Mouse (Mus musculus) lung, embryonic 14.5 days (tissue): Measurements from ENCODE around the gene Slc16a14. TPM values are rescaled to one million over a fixed set of nuclear protein-coding genes. Genes with fewer than 3 reads are reported as not detected.

Experiments
- ATAC-seq: fragments of 200-750 bp; cut with Nextera tagmentation; 2 replicates; pipeline ENCODE4 v1.8.0; 2017; ENCODE audit warnings: mild to moderate bottlenecking, moderate TSS enrichment, moderate library complexity; ENCODE audit not compliant: insufficient read depth
- DNase-seq: peaks from one replicate; pipeline ENCODE4 v3.0.0-alpha.2; 2015
- H3K27ac ChIP-seq: fragments of 300-500 bp; sonication (generic); 2 replicates; pipeline ENCODE4 v1.5.1; 2014; ENCODE audit warnings: low read depth, mild to moderate bottlenecking, moderate library complexity
- H3K27me3 ChIP-seq: fragments of 300-500 bp; sonication (generic); 2 replicates; pipeline ENCODE4 v1.6.1; 2014; ENCODE audit warnings: low read length, control low read depth; ENCODE audit not compliant: insufficient read depth
- H3K36me3 ChIP-seq: fragments of 300-500 bp; sonication (generic); 2 replicates; pipeline ENCODE4 v1.6.1; 2014; ENCODE audit warnings: control low read depth; ENCODE audit not compliant: insufficient read depth
- H3K4me1 ChIP-seq: fragments of 300-500 bp; sonication (generic); 2 replicates; pipeline ENCODE4 v1.6.1; 2014; ENCODE audit warnings: antibody characterized with exemption, control low read depth; ENCODE audit not compliant: insufficient read depth
- H3K4me2 ChIP-seq: fragments of 300-500 bp; sonication (generic); 2 replicates; pipeline ENCODE4 v1.6.1; 2014; ENCODE audit warnings: mild to moderate bottlenecking
- H3K4me3 ChIP-seq: fragments of 300-500 bp; sonication (generic); 2 replicates; pipeline ENCODE4 v1.5.1; 2014; ENCODE audit warnings: low read depth, low read length
- H3K9ac ChIP-seq: fragments of 300-500 bp; sonication (generic); 2 replicates; pipeline ENCODE4 v1.6.1; 2014
- H3K9me3 ChIP-seq: fragments of 300-500 bp; sonication (generic); 2 replicates; pipeline ENCODE4 v1.6.1; 2016; ENCODE audit warnings: low read depth, low read length, control low read depth
- CTCF ChIP-seq: IDR thresholded peaks from 2 replicates; pipeline ENCODE4 v1.5.1; 2016; ENCODE audit warnings: antibody characterized with exemption, low read depth
- WGBS: fragments of 180-500 bp; shearing (Covaris S2); extraction: QIAGEN DNeasy Blood & Tissue Kit; methylation state at CpG from one replicate; pipeline ENCODE4 v1.1.7; 2014; 5-methylcytosine and 5-hydroxymethylcytosine counted together
- polyA plus RNA-seq: library from polyadenylated mRNA; unstranded; fragments of >200 nt; fragmentation: Nextera tagmentation; extraction: Ambion mirVana; gene quantifications from 2 replicates; pipeline ENCODE4 v1.2.1, GENCODE M21; 2014

Slc16a14 gene
- polyA plus RNA-seq, 1 experiment from 2014 or later, result not detected

DNA sequence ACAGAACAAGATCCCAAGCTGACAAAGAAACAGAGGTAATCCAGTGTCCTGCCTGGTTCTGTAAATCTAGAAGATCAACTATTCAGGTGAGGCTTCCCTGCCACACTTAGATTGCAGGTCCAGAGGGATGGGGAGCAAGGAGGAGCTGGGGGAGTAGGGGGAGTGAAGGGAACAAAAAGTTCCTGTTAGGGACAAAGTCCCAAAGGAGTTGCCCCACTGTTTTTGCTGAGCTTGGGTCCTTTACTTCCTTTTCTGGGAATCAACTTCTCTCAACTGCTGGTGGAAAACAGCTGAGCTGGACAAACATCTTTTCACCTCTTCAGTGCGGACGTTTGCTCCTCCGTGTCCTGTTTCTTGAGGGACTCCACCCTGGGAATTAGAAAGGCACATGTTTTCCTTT is 11.0 kb upstream of the Slc16a14 start:
- Histone ChIP-seq H3K9me3 (no peaks in the 10 kb centered on the region), H3K4me1 (no peaks in the 10 kb centered on the region), H3K4me3 (no peak overlapping the region), H3K27me3 (no peaks in the 10 kb centered on the region), H3K9ac (no peak overlapping the region), H3K27ac (no peak overlapping the region), H3K36me3 (no peaks in the 10 kb centered on the region), H3K4me2 (no peak overlapping the region)
- DNase-seq, result no peak
- 73% methylated on average over 3 of the region's 3 CpGs for WGBS
- no peak for TF ChIP-seq CTCF
- no peak for ATAC-seq

GRCm38 (mm10) chr1:84943549-84943948 is 8.6 kb upstream of the Slc16a14 start:
- ATAC-seq, result no peak
- no peak overlapping the region for H3K27ac ChIP-seq
- WGBS, result 96% methylated on average over 4 of the region's 4 CpGs
- H3K4me3 ChIP-seq, result no peak overlapping the region
- no peaks in the 10 kb centered on the region for H3K9me3 ChIP-seq
- H3K27me3 ChIP-seq, result no peaks in the 10 kb centered on the region
- no peak for TF ChIP-seq CTCF
- H3K4me2 ChIP-seq, result no peak overlapping the region
- H3K4me1 ChIP-seq, result no peaks in the 10 kb centered on the region
- no peaks in the 10 kb centered on the region for H3K36me3 ChIP-seq
- no peak overlapping the region for H3K9ac ChIP-seq
- DNase-seq, result no peak

GRCm38 (mm10) chr1:84942666-84943065 is 7.7 kb upstream of the Slc16a14 start:
- H3K27ac ChIP-seq, result no peak overlapping the region
- no peaks in the 10 kb centered on the region for H3K9me3 ChIP-seq
- no peak for DNase-seq
- TF ChIP-seq CTCF, result no peak
- ATAC-seq, result no peak
- H3K4me2 ChIP-seq, result no peak overlapping the region
- H3K4me3 ChIP-seq, result no peak overlapping the region
- H3K4me1 ChIP-seq, result no peaks in the 10 kb centered on the region
- no peaks in the 10 kb centered on the region for H3K27me3 ChIP-seq
- H3K36me3 ChIP-seq, result no peaks in the 10 kb centered on the region
- no peak overlapping the region for H3K9ac ChIP-seq

DNA sequence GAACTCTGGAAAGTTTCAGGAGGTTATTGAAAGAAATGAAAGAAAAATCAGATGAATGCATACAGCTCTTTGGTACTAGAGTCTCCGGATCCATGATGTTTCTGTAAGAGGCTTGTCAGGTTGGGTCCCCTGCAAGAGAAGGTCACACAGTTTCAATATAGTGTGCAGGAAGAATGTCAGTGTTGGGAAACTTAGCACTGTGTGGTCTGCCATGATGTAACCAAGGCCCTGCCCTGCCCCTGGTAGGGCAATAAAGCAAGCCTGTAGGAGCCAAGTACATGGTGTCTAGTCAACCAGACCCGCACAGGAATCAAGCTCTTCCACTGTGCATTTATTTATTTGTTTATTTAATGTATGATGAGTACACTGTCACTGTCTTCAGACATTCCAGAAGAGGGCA is 5.4 kb upstream of the Slc16a14 start:
- H3K36me3 ChIP-seq, result no peaks in the 10 kb centered on the region
- no peaks in the 10 kb centered on the region for H3K27me3 ChIP-seq
- ATAC-seq (no peak), DNase-seq (no peak)
- no peak for TF ChIP-seq CTCF
- no peak overlapping the region for H3K27ac ChIP-seq
- no peaks in the 10 kb centered on the region for H3K4me1 ChIP-seq
- no peak overlapping the region for H3K4me2 ChIP-seq
- H3K4me3 ChIP-seq, result no peak overlapping the region
- no peak overlapping the region for H3K9ac ChIP-seq
- WGBS, result 76% methylated on average over 2 of the region's 2 CpGs
- H3K9me3 ChIP-seq, result no peaks in the 10 kb centered on the region

- Histone ChIP-seq H3K9ac (no peak overlapping the region), H3K4me2 (no peak overlapping the region), H3K27me3 (peaks cover 5% of the 10 kb centered on the region), H3K27ac (no peak overlapping the region), H3K4me1 (no peaks in the 10 kb centered on the region), H3K9me3 (no peaks in the 10 kb centered on the region), H3K36me3 (no peaks in the 10 kb centered on the region), H3K4me3 (no peak overlapping the region)
- WGBS, result 72% methylated on average over 4 of the region's 4 CpGs
- ATAC-seq, result no peak
- no peak for TF ChIP-seq CTCF
- DNase-seq, result no peak
These were observed 4.5 kb upstream of the Slc16a14 start for GRCm38 (mm10) chr1:84939466-84939865.

DNA sequence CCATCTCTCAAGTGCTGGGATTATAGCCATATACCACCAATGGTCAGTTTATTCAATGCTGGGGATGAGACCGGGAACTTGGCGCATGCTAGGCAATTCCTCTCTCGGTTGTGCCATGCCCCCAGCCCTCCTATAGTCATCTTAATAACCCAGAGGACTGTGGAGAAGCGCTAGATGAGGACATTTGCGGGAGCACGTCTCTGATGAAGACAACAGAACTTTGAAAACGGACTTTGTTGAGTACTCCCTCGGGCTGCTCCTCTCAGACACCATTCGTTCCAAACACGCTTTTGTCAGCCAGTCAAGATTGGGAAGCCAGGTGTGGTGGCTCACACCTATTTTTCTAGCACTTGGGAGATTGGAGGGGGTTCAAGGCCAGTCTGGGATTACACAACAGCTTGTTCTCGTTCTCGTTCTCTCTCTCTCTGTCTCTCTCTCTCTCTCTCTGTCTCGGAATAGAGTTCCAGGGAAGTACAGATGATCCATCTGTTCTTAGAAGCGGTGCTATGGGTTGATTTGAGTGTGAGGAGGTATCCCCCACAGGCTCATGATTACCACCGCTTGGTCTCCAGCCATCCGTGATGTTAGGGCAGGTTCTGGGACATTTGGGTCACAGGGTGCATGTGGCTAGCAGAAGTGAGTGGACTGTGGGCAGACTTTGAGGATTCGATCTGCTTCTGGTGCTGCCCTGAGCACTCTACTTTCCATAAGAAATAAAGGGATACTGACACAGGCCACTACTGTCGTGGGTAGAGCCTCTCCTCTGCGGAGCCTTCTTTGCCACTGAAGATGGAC is 2.0 kb upstream of the Slc16a14 start:
- TF ChIP-seq CTCF, result no peak
- 78% methylated on average over 19 of the region's 19 CpGs for WGBS
- no peak overlapping the region for H3K27ac ChIP-seq
- no peak overlapping the region for H3K9ac ChIP-seq
- H3K27me3 ChIP-seq, result peaks cover 19% of the 10 kb centered on the region
- H3K4me2 ChIP-seq, result no peak overlapping the region
- no peak for ATAC-seq
- no peak overlapping the region for H3K4me3 ChIP-seq
- no peak for DNase-seq
- no peaks in the 10 kb centered on the region for H3K9me3 ChIP-seq
- H3K36me3 ChIP-seq, result no peaks in the 10 kb centered on the region
- H3K4me1 ChIP-seq, result no peaks in the 10 kb centered on the region

DNA sequence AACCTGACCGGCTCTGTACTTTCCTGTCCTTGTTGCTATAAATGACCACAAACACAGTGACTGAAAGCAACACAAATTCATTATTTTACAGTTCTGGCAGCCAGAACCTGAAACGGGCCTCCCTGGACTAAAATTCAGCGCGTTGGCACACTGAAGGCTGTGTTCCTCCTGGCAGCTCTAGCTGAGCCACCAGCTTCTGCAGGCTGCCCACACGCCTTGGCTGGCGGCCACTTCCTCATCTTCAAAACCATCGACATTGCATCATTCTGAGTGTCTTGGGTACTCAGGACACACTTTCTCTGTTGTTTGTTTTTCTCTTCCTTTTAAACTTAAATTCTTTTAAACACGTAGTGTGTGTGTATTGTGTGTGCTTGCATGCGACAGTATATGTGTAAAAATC is 734 bp upstream of the Slc16a14 start:
- Histone ChIP-seq H3K4me1 (no peaks in the 10 kb centered on the region), H3K4me2 (no peak overlapping the region), H3K36me3 (no peaks in the 10 kb centered on the region), H3K4me3 (no peak overlapping the region), H3K9ac (no peak overlapping the region), H3K27ac (no peak overlapping the region), H3K9me3 (no peaks in the 10 kb centered on the region), H3K27me3 (peaks cover 19% of the 10 kb centered on the region)
- DNase-seq (peak; percentile 12), ATAC-seq (no peak)
- WGBS, result 50% methylated on average over 9 of the region's 9 CpGs
- TF ChIP-seq CTCF, result no peak
